Mouse (Mus musculus) adrenal gland (tissue): ENCODE data around the gene Sertad2.

ENCODE experiments used
- intact Hi-C: fragments of 180-260 bp; cut with DNase I; formaldehyde crosslinking; loops from one replicate; pipeline ENCODE4 v1.15.1; 2025

Sertad2 gene

GRCm38 (mm10) chr11:20594229-20595201 is 51.5 kb downstream of the Sertad2 start:
- intact Hi-C loops: loop anchor here (5.0 kb wide), 1 partner anchor 137 kb away; no protein-coding TSS in a partner anchor

GRCm38 (mm10) chr11:20603066-20603812 is 60.2 kb downstream of the Sertad2 start:
- intact Hi-C loops: no loop called here

- intact Hi-C loops: no loop called here
Observed at GRCm38 (mm10) chr11:20604119-20604518, 61.1 kb downstream of the Sertad2 start.

GRCm38 (mm10) chr11:20605613-20606012 is 62.6 kb downstream of the Sertad2 start:
- intact Hi-C loops: no loop called here

- intact Hi-C loops: no loop called here
Observed at GRCm38 (mm10) chr11:20608442-20608841, 65.4 kb downstream of the Sertad2 start.

- intact Hi-C loops: no loop called here
Observed at GRCm38 (mm10) chr11:20613223-20613622, 70.2 kb downstream of the Sertad2 start.

- intact Hi-C loops: no loop called here
Observed at GRCm38 (mm10) chr11:20616103-20616502, 73.0 kb downstream of the Sertad2 start.

- intact Hi-C loops: no loop called here
Observed at GRCm38 (mm10) chr11:20627146-20627545, 84.1 kb downstream of the Sertad2 start.

- intact Hi-C loops: no loop called here
Observed at GRCm38 (mm10) chr11:20628216-20628615, 85.2 kb downstream of the Sertad2 start.

- intact Hi-C loops: loop anchor here (5.0 kb wide), 2 partner anchors 87 to 147 kb away; partner anchors contain the start of gene Sertad2
Observed at GRCm38 (mm10) chr11:20629700-20630099, 86.6 kb downstream of the Sertad2 start.

GRCm38 (mm10) chr11:20631026-20631940 is 88.2 kb downstream of the Sertad2 start:
- intact Hi-C loops: loop anchor here (5.0 kb wide), 2 partner anchors 89 to 149 kb away; partner anchors contain the start of gene Sertad2

- intact Hi-C loops: loop anchor here (5.0 kb wide), 2 partner anchors 90 to 150 kb away; partner anchors contain the start of gene Sertad2
Observed at GRCm38 (mm10) chr11:20631941-20632618, 89.0 kb downstream of the Sertad2 start.

GRCm38 (mm10) chr11:20632619-20632965 is 89.5 kb downstream of the Sertad2 start:
- intact Hi-C loops: loop anchor here (5.0 kb wide), 2 partner anchors 90 to 150 kb away; partner anchors contain the start of gene Sertad2

GRCm38 (mm10) chr11:20634543-20634942 is 91.5 kb downstream of the Sertad2 start:
- intact Hi-C loops: loop anchor here (5.0 kb wide), 2 partner anchors 92 to 152 kb away; partner anchors contain the start of gene Sertad2

GRCm38 (mm10) chr11:20635646-20636045 is 92.6 kb downstream of the Sertad2 start:
- intact Hi-C loops: loop anchor here (5.0 kb wide), 1 partner anchor 178 kb away; no protein-coding TSS in a partner anchor

- intact Hi-C loops: loop anchor here (5.0 kb wide), 1 partner anchor 179 kb away; no protein-coding TSS in a partner anchor
Observed at GRCm38 (mm10) chr11:20636114-20636513, 93.1 kb downstream of the Sertad2 start.

GRCm38 (mm10) chr11:20637060-20637459 is 94.0 kb downstream of the Sertad2 start:
- intact Hi-C loops: loop anchor here (5.0 kb wide), 1 partner anchor 180 kb away; no protein-coding TSS in a partner anchor

- intact Hi-C loops: loop anchor here (5.0 kb wide), 1 partner anchor 182 kb away; no protein-coding TSS in a partner anchor
Observed at GRCm38 (mm10) chr11:20638841-20639240, 95.8 kb downstream of the Sertad2 start.

GRCm38 (mm10) chr11:20639918-20640447 is 96.9 kb downstream of the Sertad2 start:
- intact Hi-C loops: loop anchor here (5.0 kb wide), 1 partner anchor 183 kb away; no protein-coding TSS in a partner anchor
